Comparison of ENCODE assay signal across 21 mouse cellular contexts in genomic region chr6:51423466-51424122, GRCm38 (mm10). TPM values are rescaled to one million over a fixed set of nuclear protein-coding genes. Genes with fewer than 3 reads are reported as not detected.
DNase-seq lines count a peak whose midpoint lies in the region; ATAC-seq and TF ChIP-seq lines count a peak whose summit lies in the region.
"Had no signal": no experiment of that assay in that cellular context is flagged by ENCODE, and none has a peak within 500 bp of the region (broad histone marks: within the 10 kb centered on the region; RNA-seq: fewer than 3 reads in every experiment).

No protein-coding gene starts in this region.

- no peaks in the 10 kb centered on the region for H3K9me3 ChIP-seq in forebrain, embryonic 16.5 days (ENCODE audit: control insufficient read depth, low read length)
- H3K9me3 ChIP-seq: embryonic facial prominence, embryonic 10.5 days; embryonic facial prominence, embryonic 12.5 days; forebrain, embryonic 15.5 days had no signal

- DNase-seq in R1 (ENCODE audit: low read depth, low spot score) = peak; percentile 64
- DNase-seq in retina, postnatal 1 day = peak; percentile 29
- DNase-seq in ovary, postnatal 14 days (ENCODE audit: low spot score) = no peak
- no peak for DNase-seq in heart, adult 11 months
- no peak for DNase-seq in heart, adult 8-10 months (ENCODE audit: low spot score)
- DNase-seq: adrenal gland, adult 8-10 months; adrenal gland, postnatal 14 days; adrenal gland, postnatal 36 days; cerebellum, adult 11-12 months; cerebellum, adult 2 months; cerebellum, postnatal 10 days; cerebellum, postnatal 25 days had no signal

- no peaks in the 10 kb centered on the region for H3K79me2 ChIP-seq in myocyte (ENCODE audit: control insufficient read depth, insufficient read depth)

- H3ac ChIP-seq in myocyte (ENCODE audit: control insufficient read depth, insufficient read length) = no peak overlapping the region

- no peak for TF ChIP-seq POLR2A in myocyte (IDR thresholded peaks at IDR 0.05; ENCODE audit: insufficient read length, low read depth)

- no peaks in the 10 kb centered on the region for H3K36me3 ChIP-seq in myocyte (ENCODE audit: control insufficient read depth, insufficient read depth)
- no peaks in the 10 kb centered on the region for H3K36me3 ChIP-seq in forebrain, embryonic 16.5 days (ENCODE audit: control insufficient read depth, insufficient read depth)
- H3K36me3 ChIP-seq: embryonic facial prominence, embryonic 10.5 days; embryonic facial prominence, embryonic 12.5 days; forebrain, embryonic 15.5 days had no signal

- peak overlapping the region; percentile 22 for H3K4me2 ChIP-seq in myocyte (ENCODE audit: low read depth)
- no peak overlapping the region for H3K4me2 ChIP-seq in forebrain, embryonic 16.5 days (ENCODE audit: low read length)
- H3K4me2 ChIP-seq: embryonic facial prominence, embryonic 12.5 days; forebrain, embryonic 13.5 days; forebrain, embryonic 15.5 days had no signal

- peaks cover 5% of the 10 kb centered on the region for H3K27me3 ChIP-seq in myocyte (ENCODE audit: control insufficient read depth, insufficient read depth, insufficient read length)
- H3K27me3 ChIP-seq in forebrain, embryonic 16.5 days (replicated peaks; ENCODE audit: control insufficient read depth, insufficient read depth, low read length) = no peaks in the 10 kb centered on the region
- H3K27me3 ChIP-seq: embryonic facial prominence, embryonic 12.5 days; forebrain, embryonic 13.5 days; forebrain, embryonic 15.5 days had no signal

- no peak overlapping the region for H3K4me3 ChIP-seq in myocyte
- no peak overlapping the region for H3K4me3 ChIP-seq in forebrain, embryonic 16.5 days (replicated peaks; ENCODE audit: low read length)
- H3K4me3 ChIP-seq: embryonic facial prominence, embryonic 10.5 days; embryonic facial prominence, embryonic 12.5 days; forebrain, embryonic 13.5 days; forebrain, embryonic 15.5 days had no signal

- H3K27ac ChIP-seq in forebrain, embryonic 16.5 days (ENCODE audit: low read length) = no peak overlapping the region
- H3K27ac ChIP-seq: embryonic facial prominence, embryonic 10.5 days; embryonic facial prominence, embryonic 12.5 days; forebrain, embryonic 13.5 days; forebrain, embryonic 15.5 days had no signal

- 53% methylated on average over 11 of the region's 11 CpGs for WGBS in forebrain, embryonic 16.5 days

- H3K4me1 ChIP-seq in forebrain, embryonic 16.5 days (replicated peaks; ENCODE audit: control insufficient read depth, insufficient read depth, low read length) = no peaks in the 10 kb centered on the region
- H3K4me1 ChIP-seq: embryonic facial prominence, embryonic 12.5 days; forebrain, embryonic 13.5 days; forebrain, embryonic 15.5 days had no signal

- peak; percentile 54; the same call in 1 of the 2 replicates for ATAC-seq in megakaryocyte progenitor cell, adult 5-6 weeks (replicated peaks; ENCODE audit: poor library complexity)
- no peak for ATAC-seq in forebrain, embryonic 16.5 days
- ATAC-seq: activated CD4-positive, CD25-positive, alpha-beta regulatory T cell, adult 4 months; forebrain, embryonic 13.5 days; forebrain, embryonic 15.5 days; Patski had no signal

- no peak overlapping the region for H3K9ac ChIP-seq in forebrain, embryonic 16.5 days (replicated peaks; ENCODE audit: low read depth, low read length)
- H3K9ac ChIP-seq: embryonic facial prominence, embryonic 12.5 days; forebrain, embryonic 13.5 days; forebrain, embryonic 15.5 days had no signal

TF ChIP-seq in myocyte, 11 proteins besides CTCF, POLR2A, EP300 and RAD21:
- TF ChIP-seq MAX (IDR thresholded peaks at IDR 0.05; ENCODE audit: low read depth) (no peak), E2F4 (IDR thresholded peaks at IDR 0.05; ENCODE audit: insufficient read depth) (no peak), TCF3 (IDR thresholded peaks at IDR 0.05; ENCODE audit: insufficient read length, low read depth) (no peak), MYOD1 (IDR thresholded peaks at IDR 0.05; ENCODE audit: control insufficient read depth in 1 of 3, insufficient read length in 2 of 3, low read depth in 2 of 3) (no peak), CEBPB (IDR thresholded peaks at IDR 0.05; ENCODE audit: insufficient read depth, poor library complexity, severe bottlenecking) (no peak), POLR2AphosphoS2 (IDR thresholded peaks at IDR 0.05; ENCODE audit: insufficient read length, low read depth) (no peak), USF1 (IDR thresholded peaks at IDR 0.05; ENCODE audit: low read depth) (no peak), MYOG (IDR thresholded peaks at IDR 0.05; ENCODE audit: control insufficient read depth in 1 of 3, insufficient read depth in 1 of 3, insufficient read length in 2 of 3, low read depth in 2 of 3) (no peak), SRF (IDR thresholded peaks at IDR 0.05; ENCODE audit: control insufficient read depth, insufficient read length, low read depth) (no peak), TCF12 (IDR thresholded peaks at IDR 0.05; ENCODE audit: insufficient read depth, poor library complexity, severe bottlenecking) (no peak), REST (IDR thresholded peaks at IDR 0.05; ENCODE audit: insufficient read depth, insufficient read length) (no peak)

RNA-seq across cellular contexts. Expression of gene Nfe2l3, which starts 8.9 kb away (rescaled TPM):
- total RNA-seq in megakaryocyte progenitor cell, adult 5-6 weeks (2015) = not detected in 2 replicates
- total RNA-seq in megakaryocyte progenitor cell, adult 5-6 weeks (2017) = 0.30 TPM in 1 of 2 replicates, not detected in the other
- 0.06 TPM for polyA plus RNA-seq in myocyte (2012; fragmentation: generic; extraction: Trizol)
- under 1 TPM in 2 of 4 experiments, not detected in 2; 0.28 to 0.35 TPM for total RNA-seq in heart, adult 8-10 months (2022)
- 14.2 and 16.1 TPM in 2 replicates for polyA plus RNA-seq in forebrain, embryonic 16.5 days (2015; fragmentation: Nextera tagmentation; extraction: Ambion mirVana)
- total RNA-seq: adrenal gland, adult 8-10 months had no signal

RNA-seq across cellular contexts. Expression of gene Hnrnpa2b1, which starts 46.1 kb away (rescaled TPM):
- total RNA-seq in megakaryocyte progenitor cell, adult 5-6 weeks (2015) = 1,568 and 1,722 TPM in 2 replicates
- total RNA-seq in megakaryocyte progenitor cell, adult 5-6 weeks (2017) = 1,303 and 1,754 TPM in 2 replicates
- polyA plus RNA-seq in myocyte (2012; fragmentation: generic; extraction: Trizol) = 275 TPM
- 100 to 1,000 TPM; 367 to 444 (median 409) TPM for total RNA-seq in heart, adult 8-10 months (2022)
- 1,940 and 1,995 TPM in 2 replicates for polyA plus RNA-seq in forebrain, embryonic 16.5 days (2015; fragmentation: Nextera tagmentation; extraction: Ambion mirVana)

RNA-seq across cellular contexts. Expression of gene Cbx3, which starts 46.6 kb away (rescaled TPM):
- total RNA-seq in megakaryocyte progenitor cell, adult 5-6 weeks (2015) = 277 and 292 TPM in 2 replicates
- 426 and 503 TPM in 2 replicates for total RNA-seq in megakaryocyte progenitor cell, adult 5-6 weeks (2017)
- 35.6 TPM for polyA plus RNA-seq in myocyte (2012; fragmentation: generic; extraction: Trizol)
- 10 to 100 TPM; 54.1 to 62.0 (median 59.1) TPM for total RNA-seq in heart, adult 8-10 months (2022)
- 537 and 587 TPM in 2 replicates for polyA plus RNA-seq in forebrain, embryonic 16.5 days (2015; fragmentation: Nextera tagmentation; extraction: Ambion mirVana)

Comparison
In these comparisons a context has a peak if more than half of its experiments do, and no peak if none do; other contexts are left out.
1. DNase-seq: peak in R1 (single experiment) and retina, postnatal 1 day (single experiment); none in ovary, postnatal 14 days (single experiment), heart, adult 11 months (single experiment) and heart, adult 8-10 months (single experiment).
2. RNA of gene Cbx3, which starts 46.6 kb away (total RNA-seq): 277 to 503 TPM in megakaryocyte progenitor cell, adult 5-6 weeks; 54.1 to 62.0 TPM in heart, adult 8-10 months; every median in the first group is over 4 times any median in the second.